Mouse (Mus musculus) heart, embryonic 14.5 days (tissue): ENCODE results near the gene Fbxo2. TPM values are rescaled to one million over a fixed set of nuclear protein-coding genes. Genes with fewer than 3 reads are reported as not detected.
"Not testable (repeated sequence)": the region's sequence is repeated elsewhere in the genome, so short reads cannot be mapped to it uniquely, and the experiment has no call there.

Source experiments
- ATAC-seq: fragments of 200-750 bp; cut with Nextera tagmentation; 2 replicates; pipeline ENCODE4 v1.8.0; 2017; ENCODE audit warnings: low read depth, moderate TSS enrichment; ENCODE audit not compliant: insufficient number of reproducible peaks, insufficient read depth, low FRiP score
- H3K27ac ChIP-seq, 2 experiments: fragments of 200-500 bp in 1 of 2; fragments of 300-500 bp in 1 of 2; sonication (generic) in 1 of 2; replicated peaks in 1 of 2; 2 replicates each; pipeline ENCODE4 v1.5.1; 2012 to 2014; ENCODE audit warnings: low read depth in 2 of 2, low read length in 2 of 2, control low read depth in 1 of 2, mild to moderate bottlenecking in 1 of 2, mixed read lengths in 1 of 2; ENCODE audit not compliant: control insufficient read depth in 1 of 2, insufficient read depth in 1 of 2
- H3K27me3 ChIP-seq: fragments of 300-500 bp; sonication (generic); 2 replicates; pipeline ENCODE4 v1.6.1; 2014; ENCODE audit warnings: mild to moderate bottlenecking, low read length, control low read depth; ENCODE audit not compliant: control insufficient read depth, insufficient read depth
- H3K36me3 ChIP-seq: fragments of 300-500 bp; sonication (generic); 2 replicates; pipeline ENCODE4 v1.6.1; 2014; ENCODE audit warnings: mild to moderate bottlenecking, control low read depth, low read length, mixed read lengths; ENCODE audit not compliant: control insufficient read depth, insufficient read depth
- H3K4me1 ChIP-seq, 2 experiments: fragments of 200-500 bp in 1 of 2; fragments of 300-500 bp in 1 of 2; sonication (generic) in 1 of 2; 2 replicates each; pipeline ENCODE4 v1.6.1; 2012 to 2014; ENCODE audit warnings: low read length in 2 of 2, control low read depth in 1 of 2, mixed read lengths in 1 of 2; ENCODE audit not compliant: control insufficient read depth in 2 of 2, insufficient read depth in 2 of 2
- H3K4me2 ChIP-seq: fragments of 300-500 bp; sonication (generic); 2 replicates; pipeline ENCODE4 v1.6.1; 2014; ENCODE audit warnings: mild to moderate bottlenecking, low read length
- H3K4me3 ChIP-seq, 2 experiments: fragments of 200-500 bp in 1 of 2; fragments of 300-500 bp in 1 of 2; sonication (generic) in 1 of 2; 2 replicates each; pipeline ENCODE4 v1.5.1; 2012 to 2014; ENCODE audit warnings: low read length in 2 of 2, mild to moderate bottlenecking in 2 of 2, control low read depth in 1 of 2, low read depth in 1 of 2, moderate library complexity in 1 of 2; ENCODE audit not compliant: control insufficient read depth in 1 of 2, insufficient read depth in 1 of 2
- H3K9ac ChIP-seq: fragments of 300-500 bp; sonication (generic); 2 replicates; pipeline ENCODE4 v1.6.1; 2014; ENCODE audit warnings: mild to moderate bottlenecking, low read length
- H3K9me3 ChIP-seq: fragments of 300-500 bp; sonication (generic); 2 replicates; pipeline ENCODE4 v1.6.1; 2016; ENCODE audit warnings: low read length, control low read depth; ENCODE audit not compliant: control insufficient read depth
- WGBS: fragments of 180-500 bp; shearing (Covaris S2); extraction: QIAGEN DNeasy Blood & Tissue Kit; methylation state at CpG from one replicate; pipeline ENCODE4 v1.1.7; 2014; 5-methylcytosine and 5-hydroxymethylcytosine counted together
- polyA plus RNA-seq: library from polyadenylated mRNA; unstranded; fragments of >200 nt; fragmentation: Nextera tagmentation; extraction: Ambion mirVana; gene quantifications from 2 replicates; pipeline ENCODE4 v1.2.1, GENCODE M21; 2014

Gene Fbxo2
- polyA plus RNA-seq, 1 experiment from 2014 or later = not detected

DNA sequence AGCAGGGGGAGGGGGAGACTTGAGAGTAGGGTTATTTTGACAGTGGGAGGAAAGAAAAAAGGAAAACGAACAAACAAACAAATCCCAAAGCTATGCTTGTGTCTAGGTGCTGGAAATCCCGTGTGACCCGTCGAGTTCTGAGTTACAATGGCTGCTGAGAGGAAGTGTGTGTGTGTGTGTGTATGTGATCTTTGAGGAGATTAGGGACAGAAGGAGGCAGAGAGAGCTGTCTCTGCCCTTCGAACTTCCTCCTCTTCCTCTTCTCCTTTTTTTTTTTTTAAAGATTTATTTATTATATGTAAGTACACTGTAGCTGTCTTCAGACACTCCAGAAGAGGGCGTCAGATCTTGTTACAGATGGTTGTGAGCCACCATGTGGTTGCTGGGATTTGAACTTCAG, 16.2 kb downstream of the Fbxo2 start:
- not testable (repeated sequence) for ATAC-seq, H3K4me2 ChIP-seq, H3K36me3 ChIP-seq, H3K9ac ChIP-seq, H3K4me1 ChIP-seq, H3K4me3 ChIP-seq, H3K9me3 ChIP-seq, H3K27ac ChIP-seq
- peaks cover 65% of the 10 kb centered on the region for H3K27me3 ChIP-seq
- WGBS = 70% methylated on average over 5 of the region's 6 CpGs

DNA sequence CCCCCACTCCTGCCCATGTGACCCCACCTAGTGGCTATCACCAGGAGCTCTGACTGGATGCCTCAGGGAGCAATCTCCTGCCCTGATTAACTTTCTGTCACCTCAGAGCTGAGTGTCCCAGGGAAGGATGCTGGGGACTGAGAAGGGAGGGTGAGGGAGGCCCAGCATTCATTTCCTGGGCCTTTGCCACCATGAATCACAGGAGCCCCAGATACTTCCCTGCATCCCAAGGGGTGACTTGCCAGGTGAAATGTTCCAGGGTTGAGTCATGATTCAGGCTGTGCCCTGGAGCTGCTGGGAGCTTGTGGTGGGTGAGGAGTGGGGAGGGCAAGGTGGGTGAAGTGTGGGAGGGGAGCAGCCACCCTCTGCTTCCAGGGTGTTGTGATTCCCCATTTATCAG, 17.3 kb downstream of the Fbxo2 start:
- Histone ChIP-seq H3K36me3 (no peaks in the 10 kb centered on the region), H3K27me3 (peaks cover 54% of the 10 kb centered on the region), H3K9me3 (peaks cover 4% of the 10 kb centered on the region; the same call in 1 of the 2 replicates), H3K9ac (no peak overlapping the region), H3K4me3 (no peak overlapping the region), H3K27ac (no peak overlapping the region), H3K4me1 (no peaks in the 10 kb centered on the region), H3K4me2 (no peak overlapping the region)
- ATAC-seq = no peak

DNA sequence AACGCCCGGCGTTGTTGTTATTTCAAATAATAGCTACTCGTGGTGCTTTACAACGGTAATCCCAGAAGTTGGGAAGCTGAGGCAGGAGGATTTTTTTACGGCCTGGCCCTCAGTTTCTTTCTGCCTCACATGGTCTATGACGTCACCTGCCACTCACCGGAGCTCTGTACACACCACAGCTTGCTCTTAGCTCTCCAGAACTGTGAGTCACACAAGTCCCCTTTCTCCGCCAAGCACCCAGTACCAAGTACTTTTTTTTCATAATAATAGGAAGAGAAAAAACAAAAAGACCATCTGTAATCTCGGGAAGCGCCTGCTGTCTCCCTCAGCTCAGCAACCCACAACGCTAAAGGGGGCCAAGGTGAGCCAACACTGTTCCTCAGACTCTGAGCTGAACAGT, 21.1 kb downstream of the Fbxo2 start:
- ATAC-seq = no peak
- 78% methylated on average over 12 of the region's 12 CpGs for whole genome bisulfite sequencing
- H3K9me3 ChIP-seq = no peaks in the 10 kb centered on the region
- H3K4me2 ChIP-seq = no peak overlapping the region
- no peaks in the 10 kb centered on the region for H3K36me3 ChIP-seq
- peaks cover 16% of the 10 kb centered on the region for H3K27me3 ChIP-seq
- no peak overlapping the region for H3K9ac ChIP-seq
- H3K4me3 ChIP-seq = no peak overlapping the region
- H3K27ac ChIP-seq = no peak overlapping the region
- H3K4me1 ChIP-seq = no peaks in the 10 kb centered on the region

DNA sequence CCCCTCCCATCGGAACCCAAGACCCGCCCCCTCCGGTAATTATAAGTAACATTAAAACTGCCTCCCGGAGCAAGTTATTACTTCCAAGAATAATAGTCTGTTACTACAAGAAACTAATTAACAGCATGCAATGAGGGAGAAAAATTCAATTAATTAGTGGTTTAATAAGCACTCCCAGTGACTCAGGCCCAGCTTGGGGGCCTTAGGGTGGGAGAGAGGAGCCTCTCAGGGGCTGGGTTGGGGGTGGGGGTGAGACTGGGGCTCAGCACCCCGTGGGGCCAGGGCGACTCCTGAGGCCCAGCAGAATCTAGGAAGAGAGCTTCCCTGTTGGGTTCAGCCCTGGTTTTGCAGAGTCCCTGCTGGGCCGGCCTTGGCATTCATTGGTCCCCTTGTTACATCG, 21.9 kb downstream of the Fbxo2 start:
- no peaks in the 10 kb centered on the region for H3K36me3 ChIP-seq
- WGBS = 29% methylated on average over 8 of the region's 8 CpGs
- no peak for ATAC-seq
- H3K4me1 ChIP-seq = no peaks in the 10 kb centered on the region
- H3K9ac ChIP-seq = no peak overlapping the region
- no peaks in the 10 kb centered on the region for H3K9me3 ChIP-seq
- H3K4me3 ChIP-seq = no peak overlapping the region
- H3K27ac ChIP-seq = no peak overlapping the region
- peaks cover 12% of the 10 kb centered on the region for H3K27me3 ChIP-seq
- no peak overlapping the region for H3K4me2 ChIP-seq

DNA sequence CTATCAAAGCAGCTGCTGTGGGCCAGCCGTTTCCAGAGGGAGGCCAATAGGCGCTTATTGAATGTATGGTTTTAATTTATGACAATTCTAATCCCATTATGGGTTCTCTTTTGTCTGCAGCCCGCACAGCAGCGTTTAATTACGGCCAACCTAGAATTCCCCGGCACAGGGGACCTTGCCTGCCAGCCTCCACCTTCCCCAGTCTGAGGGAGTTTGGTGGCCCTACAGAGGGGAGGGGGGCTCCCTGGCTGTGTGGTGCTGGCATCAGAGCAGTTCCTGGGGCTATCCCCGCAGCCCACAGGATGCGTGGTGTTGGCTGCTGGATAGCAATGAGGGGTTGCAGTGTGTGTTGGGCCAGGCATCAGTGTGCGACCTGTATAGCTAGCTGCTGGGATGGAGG, 24.1 kb downstream of the Fbxo2 start:
- no peaks in the 10 kb centered on the region for H3K36me3 ChIP-seq
- H3K27ac ChIP-seq = no peak overlapping the region
- H3K4me2 ChIP-seq = no peak overlapping the region
- no peak overlapping the region for H3K9ac ChIP-seq
- H3K4me3 ChIP-seq = no peak overlapping the region
- no peak for ATAC-seq
- WGBS = 58% methylated on average over 9 of the region's 9 CpGs
- H3K27me3 ChIP-seq = no peaks in the 10 kb centered on the region
- no peaks in the 10 kb centered on the region for H3K4me1 ChIP-seq
- no peaks in the 10 kb centered on the region for H3K9me3 ChIP-seq

DNA sequence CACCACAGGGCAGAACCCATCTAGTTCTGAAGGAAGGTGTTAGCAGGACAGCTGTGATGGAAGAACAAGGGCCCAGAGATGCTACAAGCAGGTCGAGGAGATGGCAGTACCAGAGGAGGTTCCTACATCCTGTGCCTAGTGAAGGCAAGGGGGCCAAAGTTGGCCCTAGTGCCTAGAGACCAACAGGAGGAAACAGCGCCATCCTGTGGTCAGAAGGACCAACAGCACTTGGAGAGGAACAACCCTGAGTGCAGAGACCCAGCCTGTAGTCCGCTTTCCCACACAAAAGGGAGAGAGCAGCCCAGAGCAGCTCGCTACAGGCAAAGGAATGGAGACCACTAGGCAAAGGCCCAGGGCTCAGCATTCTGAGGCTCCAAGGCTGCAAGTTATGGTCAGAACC, 25.4 kb downstream of the Fbxo2 start:
- H3K9ac ChIP-seq = no peak overlapping the region
- no peaks in the 10 kb centered on the region for H3K4me1 ChIP-seq
- no peak overlapping the region for H3K4me3 ChIP-seq
- no peaks in the 10 kb centered on the region for H3K9me3 ChIP-seq
- 59% methylated on average over 4 of the region's 4 CpGs for WGBS
- ATAC-seq = no peak
- no peaks in the 10 kb centered on the region for H3K36me3 ChIP-seq
- H3K27me3 ChIP-seq = no peaks in the 10 kb centered on the region
- no peak overlapping the region for H3K4me2 ChIP-seq
- no peak overlapping the region for H3K27ac ChIP-seq

DNA sequence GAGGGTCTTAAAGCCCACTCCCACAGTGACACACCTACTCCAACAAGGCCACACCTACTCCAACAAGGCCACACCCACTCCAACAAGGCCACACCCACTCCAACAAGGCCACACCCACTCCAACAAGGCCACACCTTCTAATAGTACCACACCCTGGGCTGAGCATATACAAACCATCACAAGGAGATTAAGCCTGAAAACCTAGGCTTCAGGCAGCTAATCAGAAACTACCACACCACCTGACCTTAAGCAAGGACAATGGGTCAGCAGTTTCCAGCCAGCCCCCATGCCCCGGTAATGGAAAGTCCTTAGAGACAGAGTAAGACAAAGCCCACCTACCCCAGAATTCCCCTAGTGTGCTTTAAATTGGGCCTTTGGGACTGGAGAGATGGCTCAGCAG, 28.3 kb downstream of the Fbxo2 start:
- not testable (repeated sequence) for H3K4me1 ChIP-seq, H3K4me3 ChIP-seq, H3K27me3 ChIP-seq, H3K9me3 ChIP-seq, H3K9ac ChIP-seq, ATAC-seq, H3K36me3 ChIP-seq, H3K4me2 ChIP-seq, H3K27ac ChIP-seq
- 80% methylated on average over 1 of the region's 1 CpGs for WGBS

DNA sequence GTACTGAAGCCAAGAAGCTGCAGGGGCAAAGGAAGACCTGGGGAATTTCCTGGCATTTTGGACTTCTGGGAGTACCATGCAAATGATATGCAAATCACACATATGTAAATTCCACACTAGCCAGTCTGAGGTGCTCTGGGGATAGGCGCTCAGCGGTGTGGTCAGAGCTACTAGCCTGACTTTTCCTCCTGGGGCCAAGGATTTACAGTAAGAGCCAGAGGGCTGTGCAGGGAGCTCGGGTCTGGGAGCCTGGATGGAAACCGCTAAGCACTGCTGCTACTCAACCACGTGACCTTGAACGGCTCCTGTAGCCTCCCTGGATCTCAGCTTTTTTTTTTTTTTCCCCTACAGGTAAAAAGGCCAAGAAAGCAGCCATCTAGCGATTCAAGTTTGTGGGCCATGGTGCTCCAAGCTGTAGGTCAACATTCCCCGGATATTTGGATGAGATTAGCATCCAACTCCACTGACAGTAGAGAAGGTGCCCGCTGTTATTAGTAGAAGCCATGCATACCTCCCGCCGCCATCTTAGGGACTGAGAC, 32.4 kb downstream of the Fbxo2 start:
- Histone ChIP-seq H3K36me3 (no peaks in the 10 kb centered on the region), H3K27ac (no peak overlapping the region), H3K4me3 (no peak overlapping the region), H3K27me3 (no peaks in the 10 kb centered on the region; the same call in 1 of the 2 replicates), H3K9ac (no peak overlapping the region), H3K4me2 (no peak overlapping the region), H3K4me1 (no peaks in the 10 kb centered on the region), H3K9me3 (no peaks in the 10 kb centered on the region)
- WGBS = 22% methylated on average over 11 of the region's 11 CpGs
- no peak for ATAC-seq
